Mouse (Mus musculus) gastrocnemius, postnatal 36 days (tissue): ENCODE measurements around the gene Rhcg. TPM values are rescaled to one million over a fixed set of nuclear protein-coding genes. Genes with fewer than 3 reads are reported as not detected.
A peak's percentile ranks its signal among the peaks of the same experiment; 100 is the strongest.

Experiments
- DNase-seq, 2 experiments: peaks; one replicate each; pipeline ENCODE4 v3.0.0; 2022
- intact Hi-C: fragments of 180-260 bp; cut with DNase I; formaldehyde crosslinking; loops from one replicate; pipeline ENCODE4 v1.15.1; 2025
- long read RNA-seq, 2 experiments: library from polyadenylated mRNA; stranded (forward); transcript quantifications; one replicate each; pipeline ENCODE4 v2.0.0; 2021
- total RNA-seq, 2 experiments: library from RNA; stranded (reverse); gene quantifications; 2 replicates each; pipeline ENCODE4 v1.2.3; 2021

Gene Rhcg
- total RNA-seq: not detected
- long read RNA-seq, experiment 1: 0 reads
- long read RNA-seq, experiment 2: 0 reads

- DNase-seq: no peak
- intact Hi-C loops: no loop called here
These were observed at the start of gene Rhcg for GRCm38 (mm10) chr7:79617418-79617817. Gene Rhcg, minus strand, starts transcription at chr7:79617657.

DNA sequence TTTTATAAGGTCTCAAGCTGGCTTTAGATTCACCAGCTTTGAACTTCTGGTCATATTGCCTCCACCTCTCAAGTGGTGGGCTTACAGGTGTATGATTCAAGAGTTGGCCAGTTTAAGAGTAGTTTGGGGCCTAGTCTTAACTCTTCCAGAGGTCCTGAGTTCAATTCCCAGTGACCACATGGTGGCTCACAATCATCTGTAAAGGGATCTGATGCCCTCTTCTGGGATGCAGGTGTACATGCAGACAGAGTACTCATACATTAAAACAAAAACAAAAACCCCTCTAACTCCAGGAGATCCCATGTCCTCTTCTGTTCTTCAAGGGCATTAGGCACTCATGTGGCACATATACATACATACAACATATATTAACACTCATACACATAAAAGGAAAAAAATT, 49.2 kb upstream of the Rhcg start:
- intact Hi-C loops: no loop called here
- no peak for DNase-seq

DNA sequence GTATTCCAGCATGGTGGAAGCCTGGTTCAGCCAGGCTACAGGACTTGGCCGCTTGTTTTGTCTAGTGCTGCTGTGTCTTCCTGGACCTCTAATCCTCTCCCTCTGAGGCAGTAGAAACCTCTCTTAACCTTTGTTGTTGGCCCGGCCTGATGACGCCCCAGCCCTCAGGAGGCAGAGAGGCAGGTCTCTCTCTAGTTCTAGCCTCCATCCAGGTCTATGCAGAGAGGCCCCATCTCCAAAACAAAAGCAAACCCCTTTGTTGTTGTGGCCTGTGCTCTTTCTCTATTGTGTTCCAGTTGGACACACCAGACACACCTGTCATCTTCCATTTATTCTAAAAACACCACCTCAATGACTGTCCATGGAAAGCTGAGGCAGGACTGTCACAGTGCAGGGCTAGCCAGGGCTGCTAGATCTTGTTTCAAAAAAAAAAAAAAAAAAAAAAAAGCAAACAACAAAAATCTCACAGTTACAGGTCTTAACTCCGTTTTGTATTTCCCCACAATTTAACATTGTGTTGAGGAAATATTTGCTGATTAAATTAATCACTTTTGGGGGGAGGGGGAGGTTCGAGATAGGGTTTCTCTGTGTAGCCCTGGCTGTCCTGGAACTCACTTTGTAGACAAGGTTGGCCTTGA, 43.9 kb upstream of the Rhcg start:
- no peak for DNase-seq
- intact Hi-C loops: loop anchor here (5.0 kb wide), 1 partner anchor 66 kb away; no protein-coding TSS in a partner anchor

- intact Hi-C loops: loop anchor here (5.0 kb wide), 1 partner anchor 67 kb away; no protein-coding TSS in a partner anchor
- peak in 1 of 2 experiments; percentile 9 for DNase-seq
These were observed 43.1 kb upstream of the Rhcg start for GRCm38 (mm10) chr7:79660291-79661150.

DNA sequence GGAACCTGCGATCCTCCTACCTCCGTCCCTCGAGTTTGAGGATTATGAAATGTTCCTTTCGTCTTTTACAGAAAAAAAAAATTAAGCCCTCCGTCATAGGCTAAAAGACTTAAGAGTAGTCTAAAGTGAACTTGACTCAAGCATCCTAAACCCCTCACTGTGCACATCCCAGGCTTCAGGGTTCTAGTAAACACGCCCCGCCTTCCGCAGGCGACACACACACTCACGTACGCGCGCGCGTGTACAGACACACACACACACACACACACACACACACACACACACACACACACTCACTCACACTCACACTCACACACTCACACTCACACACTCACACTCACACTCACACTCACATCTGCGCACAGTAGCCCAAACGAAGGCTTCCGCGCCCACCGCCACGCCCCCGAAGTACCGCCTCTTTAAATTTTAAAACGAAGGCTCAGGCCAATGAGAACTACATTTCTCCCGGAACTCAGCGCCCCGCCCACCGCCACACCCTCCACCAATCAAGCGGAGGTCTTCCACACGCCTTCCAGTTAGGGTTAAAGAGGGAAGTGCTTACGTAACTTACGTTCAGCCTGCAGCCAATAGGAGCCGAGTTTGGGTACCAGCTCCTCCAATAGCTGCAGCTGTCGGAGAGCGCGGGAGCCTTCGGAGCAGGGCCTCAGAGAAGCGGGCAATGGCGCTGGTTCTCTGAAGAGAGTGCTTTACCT, 42.3 kb upstream of the Rhcg start, which contains the start of gene Ticrr:
Gene Ticrr (plus strand): TSS at position 619 of the 713 bp plus-strand sequence.
- intact Hi-C loops: loop anchor here (5.0 kb wide), 1 partner anchor 68 kb away; no protein-coding TSS in a partner anchor
- DNase-seq: peak; percentile 90 to 94

- no peak for DNase-seq
- intact Hi-C loops: no loop called here
These were observed 37.1 kb upstream of the Rhcg start for GRCm38 (mm10) chr7:79654586-79654985.

GRCm38 (mm10) chr7:79654185-79654584, 36.7 kb upstream of the Rhcg start:
- DNase-seq: no peak
- intact Hi-C loops: no loop called here

- DNase-seq: peak in 1 of 2 experiments; percentile 11
These were observed 31.5 kb upstream of the Rhcg start for GRCm38 (mm10) chr7:79649005-79649404.

GRCm38 (mm10) chr7:79647233-79647632, 29.8 kb upstream of the Rhcg start:
- DNase-seq: no peak
- intact Hi-C loops: no loop called here

More at GRCm38 (mm10) chr7:79649005-79649404, 31.5 kb upstream of the Rhcg start:
- intact Hi-C loops: no loop called here

- no peak for DNase-seq
- intact Hi-C loops: no loop called here
These were observed 14.4 kb upstream of the Rhcg start for GRCm38 (mm10) chr7:79631773-79632348.

DNA sequence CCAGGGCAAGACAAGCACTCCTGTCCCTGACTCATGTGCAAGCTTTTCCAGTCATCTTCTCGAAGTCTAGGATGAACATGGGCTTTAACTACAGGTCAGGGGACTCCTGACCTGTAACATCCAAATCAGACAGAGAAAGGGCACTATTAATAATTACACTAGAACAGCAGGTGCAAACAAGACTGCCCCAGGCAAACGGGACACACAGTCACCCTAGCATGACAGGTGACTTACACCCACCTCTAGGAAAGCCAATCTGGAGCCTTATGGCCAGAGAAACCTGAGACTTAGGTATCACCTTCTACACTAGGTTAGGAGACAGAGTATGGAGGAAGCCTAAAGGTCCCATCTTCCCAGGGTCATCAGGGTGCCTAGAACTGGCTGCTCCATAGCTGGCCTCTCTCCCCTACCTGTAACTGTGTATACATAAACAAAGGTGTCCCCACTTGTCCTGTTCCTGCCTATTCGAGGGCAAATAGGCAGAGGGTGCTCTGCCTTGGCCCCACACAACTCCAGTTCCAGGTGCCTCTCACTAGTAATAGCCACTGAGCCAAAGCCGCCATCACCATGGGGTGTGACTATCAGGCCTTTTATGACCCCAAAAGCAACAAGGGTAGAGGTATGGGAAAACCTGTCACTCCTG, 10.9 kb upstream of the Rhcg start:
- no peak for DNase-seq
- intact Hi-C loops: no loop called here

GRCm38 (mm10) chr7:79626170-79626569, 8.7 kb upstream of the Rhcg start:
- intact Hi-C loops: no loop called here
- DNase-seq: no peak

DNA sequence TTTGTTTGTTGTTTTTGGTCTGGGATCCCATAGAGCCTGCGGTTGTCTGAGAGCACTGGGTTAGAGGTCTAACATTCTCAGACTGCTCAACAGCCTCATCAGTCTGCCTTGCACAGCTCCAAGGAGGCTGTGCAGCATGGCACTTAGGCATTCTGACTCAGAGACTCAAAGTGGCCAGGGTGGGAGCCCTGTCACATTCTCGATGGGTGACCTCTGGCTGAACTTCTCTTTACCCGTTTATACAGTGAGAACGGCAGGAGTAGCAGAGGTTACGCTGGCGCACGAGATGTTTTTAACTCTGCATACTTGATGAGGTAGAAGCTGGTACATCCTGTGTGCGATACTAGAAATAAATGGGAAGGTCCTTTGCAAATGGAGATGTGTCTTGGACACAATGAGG, 5.6 kb upstream of the Rhcg start:
- DNase-seq: no peak
- intact Hi-C loops: no loop called here

GRCm38 (mm10) chr7:79619493-79619892, 2.0 kb upstream of the Rhcg start:
- no peak for DNase-seq
- intact Hi-C loops: no loop called here

- intact Hi-C loops: no loop called here
- no peak for DNase-seq
These were observed 1.5 kb downstream of the Rhcg start for GRCm38 (mm10) chr7:79615941-79616340.

- DNase-seq: no peak
- intact Hi-C loops: no loop called here
These were observed 2.4 kb downstream of the Rhcg start for GRCm38 (mm10) chr7:79615008-79615407.

DNA sequence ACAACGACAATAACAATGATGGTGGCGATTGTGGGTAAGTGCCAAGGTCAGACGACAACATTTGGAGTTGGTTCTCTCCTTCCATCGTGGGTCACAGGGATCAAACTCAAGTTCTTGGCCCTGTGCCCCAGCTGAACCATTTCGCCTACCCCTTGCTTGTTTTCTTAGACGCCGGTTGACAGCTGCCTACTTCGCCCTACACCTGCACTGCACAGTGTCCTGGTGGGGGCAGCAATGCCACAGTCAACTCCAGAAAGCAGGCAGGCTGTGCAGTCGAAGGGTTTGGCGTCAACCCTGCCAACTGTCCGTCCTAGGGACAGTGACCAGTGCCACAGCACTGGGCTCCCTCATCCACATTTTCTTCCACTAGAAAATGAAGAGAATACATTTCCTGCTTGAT, 4.1 kb downstream of the Rhcg start:
- no peak for DNase-seq
- intact Hi-C loops: loop anchor here (2.0 kb wide), 1 partner anchor 115 kb away; no protein-coding TSS in a partner anchor

- intact Hi-C loops: loop anchor here (2.0 kb wide), 1 partner anchor 116 kb away; no protein-coding TSS in a partner anchor
- peak in 1 of 2 experiments; percentile 26 for DNase-seq
These were observed 4.7 kb downstream of the Rhcg start for GRCm38 (mm10) chr7:79612783-79613182.

DNA sequence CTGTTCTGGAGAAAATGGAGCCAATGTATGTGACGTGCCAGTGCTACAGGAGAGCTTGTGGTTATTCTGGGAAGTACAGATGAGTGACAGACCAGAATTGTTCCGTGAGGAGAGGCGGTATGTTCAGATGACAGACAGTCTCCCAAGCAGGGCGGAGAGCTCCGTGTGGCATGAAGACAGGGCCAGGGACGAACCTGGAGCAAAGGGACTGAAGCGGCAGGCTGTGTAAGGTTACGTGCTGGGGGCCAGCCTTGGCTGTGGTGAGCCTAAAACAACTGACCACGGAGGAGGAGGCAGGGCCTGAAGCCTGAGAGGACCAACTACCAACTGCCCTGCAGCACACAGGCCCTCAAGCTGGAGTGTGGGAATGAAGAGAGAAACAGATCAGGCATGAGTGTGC, 5.6 kb downstream of the Rhcg start:
- DNase-seq: no peak
- intact Hi-C loops: loop anchor here (2.0 kb wide), 1 partner anchor 117 kb away; no protein-coding TSS in a partner anchor
